Mouse (Mus musculus) layer of hippocampus, postnatal 25 days (tissue): ENCODE measurements around the gene Cux2. TPM values are rescaled to one million over a fixed set of nuclear protein-coding genes. Genes with fewer than 3 reads are reported as not detected.
A peak's percentile ranks its signal among the peaks of the same experiment; 100 is the strongest.

Experiments
- DNase-seq, 2 experiments: peaks; one replicate each; pipeline ENCODE4 v3.0.0; 2022; ENCODE audit warnings: mixed read lengths in 2 of 2, low spot score in 1 of 2; ENCODE audit errors: extremely low spot score in 1 of 2
- total RNA-seq, 2 experiments: library from RNA; stranded (reverse); gene quantifications; 2 replicates each; pipeline ENCODE4 v1.2.3; 2021

Cux2 gene
- total RNA-seq, 2 experiments from 2014 or later, result 32.9 to 36.7 TPM

GRCm38 (mm10) chr5:121827876-121828275 lies 222.0 kb downstream of the Cux2 start:
- no peak for DNase-seq

GRCm38 (mm10) chr5:121825606-121826005 lies 224.3 kb downstream of the Cux2 start:
- DNase-seq, result no peak

- no peak for DNase-seq
Observed at GRCm38 (mm10) chr5:121824121-121824520, 225.8 kb downstream of the Cux2 start.

- DNase-seq, result no peak
Observed at GRCm38 (mm10) chr5:121823668-121824067, 226.2 kb downstream of the Cux2 start.

- no peak for DNase-seq
Observed at GRCm38 (mm10) chr5:121822786-121823505, 227.0 kb downstream of the Cux2 start.

GRCm38 (mm10) chr5:121821552-121821951 lies 228.3 kb downstream of the Cux2 start:
- DNase-seq, result no peak

- no peak for DNase-seq
Observed at GRCm38 (mm10) chr5:121821116-121821515, 228.8 kb downstream of the Cux2 start.

GRCm38 (mm10) chr5:121820657-121821056 lies 229.2 kb downstream of the Cux2 start:
- no peak for DNase-seq

- DNase-seq, result no peak
Observed at GRCm38 (mm10) chr5:121820161-121820560, 229.7 kb downstream of the Cux2 start.

- DNase-seq, result no peak
Observed at GRCm38 (mm10) chr5:121819559-121819958, 230.3 kb downstream of the Cux2 start.

GRCm38 (mm10) chr5:121818862-121819261 lies 231.0 kb downstream of the Cux2 start:
- DNase-seq, result no peak

GRCm38 (mm10) chr5:121818401-121818800 lies 231.5 kb downstream of the Cux2 start:
- DNase-seq, result no peak

GRCm38 (mm10) chr5:121817551-121817950 lies 232.4 kb downstream of the Cux2 start:
- DNase-seq, result no peak

GRCm38 (mm10) chr5:121816611-121817010 lies 233.3 kb downstream of the Cux2 start:
- no peak for DNase-seq

GRCm38 (mm10) chr5:121815867-121816380 lies 234.0 kb downstream of the Cux2 start:
- DNase-seq, result no peak

GRCm38 (mm10) chr5:121815067-121815466 lies 234.8 kb downstream of the Cux2 start:
- DNase-seq, result peak in 1 of 2 experiments; percentile 53

GRCm38 (mm10) chr5:121813744-121814143 lies 236.2 kb downstream of the Cux2 start:
- no peak for DNase-seq

- DNase-seq, result no peak
Observed at GRCm38 (mm10) chr5:121812526-121813243, 237.2 kb downstream of the Cux2 start.

- DNase-seq, result no peak
Observed at GRCm38 (mm10) chr5:121811485-121811931, 238.4 kb downstream of the Cux2 start.

- no peak for DNase-seq
Observed at GRCm38 (mm10) chr5:121810331-121811151, 239.4 kb downstream of the Cux2 start.
